Mouse (Mus musculus) neural tube, embryonic 10.5 days (tissue): ENCODE data around the gene Clec4e.
"Not testable (repeated sequence)": the region's sequence is repeated elsewhere in the genome, so short reads cannot be mapped to it uniquely, and the experiment has no call there.

Experiments
- DNase-seq: peaks from one replicate; pipeline ENCODE4 v3.0.0-alpha.2; 2017; ENCODE audit warnings: low spot score; ENCODE audit errors: extremely low spot score

Clec4e gene

GRCm38 (mm10) chr6:123289753-123290152 lies at the start of gene Clec4e:
TSS of gene Clec4e (minus strand) at chr6:123289870.
- DNase-seq: no peak

- DNase-seq: no peak
These were observed 42.8 kb upstream of the Clec4e start for GRCm38 (mm10) chr6:123332503-123332902.

GRCm38 (mm10) chr6:123308033-123308432 lies 18.4 kb upstream of the Clec4e start, which contains the start of gene Vmn2r19:
TSS of gene Vmn2r19 (plus strand) at chr6:123308333.
- no peak for DNase-seq

- not testable (repeated sequence) for DNase-seq
These were observed 16.6 kb upstream of the Clec4e start for GRCm38 (mm10) chr6:123306315-123306714.

DNA sequence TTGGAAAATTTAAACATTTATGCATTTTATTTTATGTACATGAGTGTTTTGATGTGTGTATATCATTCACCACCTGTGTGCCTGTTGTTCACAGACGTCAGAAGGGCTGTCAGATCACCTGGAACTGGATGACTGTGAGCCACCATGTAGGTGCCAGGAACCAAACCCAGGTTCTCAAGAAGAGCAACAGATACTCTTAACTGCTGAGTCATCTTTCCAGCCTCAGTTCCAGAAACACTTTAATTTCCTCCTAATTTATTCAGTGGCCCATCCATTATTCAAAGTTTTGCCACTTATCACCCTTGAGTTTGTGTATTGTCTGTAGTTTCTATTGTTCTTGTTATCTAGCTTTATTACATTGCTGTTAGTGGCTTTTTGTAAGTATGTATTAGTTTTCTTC lies 7.0 kb upstream of the Clec4e start:
- DNase-seq: no peak

DNA sequence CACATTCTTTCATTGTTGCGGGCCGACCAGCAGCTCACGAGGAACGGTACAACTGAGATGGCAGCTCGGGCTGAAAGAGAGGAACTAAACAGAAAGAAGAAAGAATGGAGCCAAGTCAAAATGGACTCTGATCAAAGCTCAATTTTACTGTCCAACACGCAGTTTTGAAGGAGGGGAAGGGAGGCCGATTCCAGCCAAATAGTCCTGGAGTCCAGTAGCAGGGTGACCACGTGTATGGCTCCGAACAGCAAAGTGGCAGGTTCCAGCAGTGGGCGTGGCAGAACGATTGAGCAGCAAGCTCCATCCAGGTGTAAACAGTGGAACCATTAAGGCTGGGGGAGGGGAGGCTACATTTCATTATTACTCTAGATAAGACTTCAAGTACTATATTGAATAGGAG lies 3.8 kb upstream of the Clec4e start:
- DNase-seq: not testable (repeated sequence)

GRCm38 (mm10) chr6:123292751-123293400 lies 3.2 kb upstream of the Clec4e start:
- DNase-seq: no peak

DNA sequence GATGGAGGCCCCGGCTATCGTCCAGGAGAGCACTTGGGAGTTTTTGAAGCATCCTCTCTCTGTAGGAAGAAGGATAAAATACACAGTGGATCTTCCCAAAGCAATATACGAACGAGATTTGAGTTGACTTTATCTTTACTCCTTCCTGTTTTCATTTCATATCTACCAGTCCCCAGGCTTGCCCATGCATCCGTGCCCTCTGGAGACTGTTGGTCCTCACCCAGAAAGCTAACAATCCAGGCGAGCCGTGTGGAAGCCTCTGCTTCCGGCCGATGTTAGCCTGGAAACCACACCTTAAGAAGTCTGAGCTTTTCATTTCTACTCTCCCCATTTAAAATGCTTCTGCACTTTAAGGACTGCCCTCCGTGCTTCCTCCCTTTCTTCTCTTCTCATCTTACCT lies 739 bp downstream of the Clec4e start:
- no peak for DNase-seq

GRCm38 (mm10) chr6:123286311-123286710 lies 3.4 kb downstream of the Clec4e start:
- no peak for DNase-seq

DNA sequence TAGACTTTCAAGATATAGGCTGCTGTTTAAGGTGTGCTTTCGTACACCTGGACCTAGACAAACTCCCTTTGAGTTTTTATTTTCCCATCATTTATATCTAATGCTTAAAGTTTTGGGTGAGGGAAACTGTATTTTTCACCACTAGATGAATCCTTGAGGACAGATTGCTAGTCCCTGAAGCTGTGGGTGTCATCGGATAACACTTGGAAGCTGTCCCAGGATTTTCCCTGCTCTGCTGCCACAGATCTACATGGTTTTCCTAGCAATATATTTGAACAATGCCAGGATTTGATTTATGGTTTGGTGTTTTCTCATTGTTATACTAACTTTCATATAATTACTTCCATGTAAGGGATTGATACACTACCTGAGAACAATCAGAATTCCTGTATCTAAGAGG lies 10.2 kb downstream of the Clec4e start:
- DNase-seq: no peak

DNA sequence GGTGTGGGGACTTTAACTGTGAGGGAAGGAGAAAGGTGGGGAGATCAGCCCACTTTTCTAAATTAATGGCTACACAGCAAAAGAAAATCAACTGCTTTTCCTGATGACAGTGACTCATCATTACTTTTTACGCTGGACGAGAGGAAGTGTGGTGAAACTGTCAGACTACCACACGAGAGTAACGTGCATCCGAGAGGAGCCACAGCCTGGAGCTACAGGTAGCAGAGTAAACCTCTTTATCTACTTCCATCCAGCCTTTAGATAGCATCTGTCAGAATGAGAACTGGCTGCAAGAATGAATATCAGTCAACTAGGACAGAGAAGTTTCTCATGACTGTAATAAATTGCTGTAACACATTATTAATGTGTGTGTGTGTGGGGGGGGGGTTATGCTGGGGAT lies 22.7 kb downstream of the Clec4e start:
- no peak for DNase-seq

- no peak for DNase-seq
These were observed 23.9 kb downstream of the Clec4e start for GRCm38 (mm10) chr6:123265809-123266208.

- DNase-seq: no peak
These were observed 25.5 kb downstream of the Clec4e start for GRCm38 (mm10) chr6:123264194-123264593.

- DNase-seq: no peak
These were observed 28.0 kb downstream of the Clec4e start, which contains the start of gene Clec4d for GRCm38 (mm10) chr6:123261555-123262161. TSS of gene Clec4d (plus strand) at chr6:123262111.

GRCm38 (mm10) chr6:123260868-123261267 lies 28.8 kb downstream of the Clec4e start:
- no peak for DNase-seq

DNA sequence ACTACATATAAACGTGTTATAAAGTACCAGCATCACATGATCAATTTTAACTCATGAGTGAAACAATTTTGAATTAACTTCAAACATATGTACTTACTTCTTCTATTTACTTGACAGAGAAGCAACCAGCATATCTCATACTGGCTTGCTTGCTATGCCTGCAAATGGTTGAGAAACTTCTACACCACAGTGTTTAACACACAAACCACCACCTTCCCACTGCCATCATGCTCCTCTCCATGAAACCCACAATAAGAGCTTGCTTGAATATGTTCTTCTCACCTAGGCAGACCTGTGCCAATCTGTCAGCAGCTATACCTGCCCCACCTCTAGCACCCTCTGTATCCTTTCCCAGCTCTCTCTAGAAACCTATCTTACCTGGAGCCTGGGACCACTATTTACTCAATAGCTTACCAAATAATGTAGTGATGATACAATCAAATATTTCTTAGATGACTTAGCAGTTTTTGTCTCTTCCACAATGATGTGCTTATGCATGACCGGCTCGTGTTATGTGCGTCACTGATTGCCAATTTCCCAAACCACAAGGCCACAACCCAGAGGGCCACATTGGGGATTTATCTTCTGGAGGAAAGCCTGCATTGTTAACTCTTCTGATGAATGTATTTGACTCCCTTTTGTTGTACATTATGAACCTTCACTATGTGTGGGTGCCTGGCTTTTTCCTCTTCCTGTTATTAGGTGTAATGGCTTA lies 29.6 kb downstream of the Clec4e start:
- no peak for DNase-seq

GRCm38 (mm10) chr6:123258946-123259345 lies 30.7 kb downstream of the Clec4e start:
- DNase-seq: no peak

DNA sequence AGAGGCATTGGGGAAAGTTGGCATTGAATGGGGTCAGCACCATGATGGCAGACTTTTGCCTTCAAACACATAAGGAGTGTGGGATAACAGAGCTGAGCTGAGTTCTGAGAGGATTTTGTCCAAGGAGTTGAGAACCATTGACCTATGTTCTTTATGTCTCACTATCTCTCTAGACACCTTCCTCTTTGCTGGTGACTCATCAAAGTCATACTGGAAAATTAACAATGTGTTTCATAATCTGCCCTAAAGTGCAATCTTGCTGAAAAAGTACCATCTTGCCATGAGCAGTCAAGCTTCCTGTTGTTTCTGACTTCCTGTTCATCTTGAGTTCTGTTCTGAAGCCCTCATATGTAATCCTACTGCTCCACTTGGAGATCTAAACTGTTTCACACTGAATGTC lies 36.9 kb downstream of the Clec4e start:
- no peak for DNase-seq

GRCm38 (mm10) chr6:123248862-123249261 lies 40.8 kb downstream of the Clec4e start:
- DNase-seq: not testable (repeated sequence)

GRCm38 (mm10) chr6:123244201-123244600 lies 45.5 kb downstream of the Clec4e start:
- DNase-seq: no peak

DNA sequence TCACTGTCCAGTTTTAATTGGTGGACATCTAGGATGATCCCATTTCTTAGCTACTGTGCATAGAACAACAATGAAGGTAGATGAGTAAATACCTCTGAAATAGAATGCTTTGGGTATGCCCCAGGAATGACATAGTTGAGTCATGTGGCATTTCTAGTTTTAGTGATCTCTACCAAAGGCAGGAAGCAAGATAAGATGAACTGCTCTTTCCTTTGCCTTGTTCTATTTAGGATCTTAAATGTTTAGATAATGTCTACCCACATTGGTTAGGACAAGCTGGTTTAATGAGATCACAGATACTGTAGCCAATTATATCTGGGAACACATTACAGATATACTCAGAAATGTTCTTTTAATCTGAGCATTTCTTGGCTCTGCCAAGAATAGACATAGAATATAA lies 52.1 kb downstream of the Clec4e start:
- DNase-seq: no peak
